Mouse (Mus musculus): Measurements from ENCODE around the gene Klf15. TPM values are rescaled to one million over a fixed set of nuclear protein-coding genes. Genes with fewer than 3 reads are reported as not detected.
A peak's percentile ranks its signal among the peaks of the same experiment; 100 is the strongest.

Gene Klf15
- polyA plus RNA-seq, 1 experiment: 26.1 TPM

DNA sequence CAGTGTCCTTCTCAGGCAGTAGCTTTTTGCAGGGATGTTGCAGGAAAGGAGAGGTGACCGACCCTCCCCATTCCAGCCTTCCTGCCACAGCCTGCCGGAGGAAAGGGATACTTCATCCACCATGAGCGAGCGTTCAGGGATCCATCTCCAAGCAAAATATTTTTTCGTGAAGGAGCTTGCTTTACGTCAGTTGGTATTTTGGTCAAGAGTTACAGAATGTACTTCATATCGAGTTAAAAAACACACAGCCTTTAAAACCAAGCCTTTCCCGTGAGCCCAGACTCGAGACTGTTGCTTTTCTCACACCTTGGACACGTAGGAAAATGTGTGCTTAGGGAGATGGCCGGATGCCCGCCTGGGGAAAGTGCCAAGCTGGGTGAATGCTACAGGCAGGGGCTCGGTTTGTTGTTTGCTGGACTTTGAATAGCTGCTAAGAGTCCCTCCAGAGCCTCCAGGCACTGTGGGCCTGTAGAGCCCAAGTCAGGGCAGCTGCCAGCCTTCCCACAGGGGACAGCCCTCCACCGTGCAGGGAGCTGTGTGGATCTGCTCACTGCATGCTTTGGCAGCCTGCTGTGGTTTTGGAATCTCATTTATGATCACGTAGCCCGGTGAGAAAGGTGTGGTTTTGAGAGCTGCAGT is 44.4 kb downstream of the Klf15 start:
- no peak for TF ChIP-seq POLR2A (IDR thresholded peaks at IDR 0.05; ENCODE audit: borderline replicate concordance, insufficient read depth, low read length)
- no peak for TF ChIP-seq CTCF (IDR thresholded peaks at IDR 0.05; ENCODE audit: borderline replicate concordance, insufficient read depth, low read depth, low read length)

DNA sequence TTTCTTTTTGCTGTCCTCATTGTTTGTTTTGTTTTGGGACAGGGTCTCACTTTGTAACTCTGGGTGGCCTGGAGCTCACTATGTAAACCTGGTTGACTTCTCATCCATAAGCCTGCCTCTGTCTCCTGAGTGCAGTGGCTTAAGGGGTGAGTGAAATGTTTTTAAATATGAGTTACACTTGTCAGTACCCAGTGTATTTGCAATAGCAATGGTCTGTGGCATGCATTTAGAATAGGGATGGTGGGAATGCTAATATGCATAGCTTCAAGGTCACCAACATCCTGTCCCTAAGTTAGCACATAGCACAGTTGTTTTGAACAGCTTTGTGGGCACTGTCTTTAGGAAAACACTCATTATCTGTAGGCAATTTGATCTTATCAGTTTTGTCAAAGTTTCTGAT is 45.1 kb downstream of the Klf15 start:
- Histone ChIP-seq H3K4me1 (ENCODE audit: control insufficient read depth, insufficient read depth, low read length) (peaks cover 15% of the 10 kb centered on the region), H3K4me3 (replicated peaks; ENCODE audit: insufficient read depth, low read depth, low read length) (no peak overlapping the region), H3K27ac (ENCODE audit: insufficient read depth, low read length) (no peak overlapping the region), H3K27me3 (ENCODE audit: control insufficient read depth, insufficient read depth, low read length) (no peaks in the 10 kb centered on the region)
- DNase-seq: no peak
- TF ChIP-seq POLR2A (IDR thresholded peaks at IDR 0.05; ENCODE audit: borderline replicate concordance, insufficient read depth, low read length): no peak
- TF ChIP-seq CTCF (IDR thresholded peaks at IDR 0.05; ENCODE audit: borderline replicate concordance, insufficient read depth, low read depth, low read length): no peak

More for the DNA sequence above, 44.4 kb downstream of the Klf15 start:
- H3K4me1 ChIP-seq (ENCODE audit: control insufficient read depth, insufficient read depth, low read length): peaks cover 15% of the 10 kb centered on the region
- no peak overlapping the region for H3K4me3 ChIP-seq (replicated peaks; ENCODE audit: insufficient read depth, low read depth, low read length)
- no peak overlapping the region for H3K27ac ChIP-seq (ENCODE audit: insufficient read depth, low read length)
- H3K27me3 ChIP-seq (ENCODE audit: control insufficient read depth, insufficient read depth, low read length): no peaks in the 10 kb centered on the region
- DNase-seq: peak; percentile 91 to 92
- WGBS: 20% methylated on average over 16 of the region's 16 CpGs

DNA sequence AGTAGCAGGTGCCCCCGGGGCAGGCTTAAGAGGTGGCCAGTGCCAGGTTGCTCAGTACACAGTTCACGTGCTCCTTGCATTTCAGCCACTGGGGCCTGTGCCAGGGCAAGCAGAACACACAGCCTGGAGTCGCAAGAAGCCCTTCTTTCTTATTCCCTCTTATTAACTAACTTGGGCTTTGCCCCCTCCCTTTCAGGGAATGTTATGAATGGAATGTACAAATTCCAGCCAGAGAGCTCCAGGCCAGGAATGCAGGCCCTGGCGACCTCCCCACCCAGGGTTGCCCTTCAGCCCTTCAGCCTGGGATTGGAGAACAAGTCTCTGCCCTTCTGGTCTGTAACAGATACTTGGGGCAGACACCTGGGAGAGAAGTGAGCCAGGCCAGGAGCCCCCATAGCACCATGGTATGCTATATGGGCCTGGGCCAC is 45.8 kb downstream of the Klf15 start:
- no peak overlapping the region for H3K27ac ChIP-seq (ENCODE audit: insufficient read depth, low read length)
- TF ChIP-seq POLR2A (IDR thresholded peaks at IDR 0.05; ENCODE audit: borderline replicate concordance, insufficient read depth, low read length) (no peak), CTCF (IDR thresholded peaks at IDR 0.05; ENCODE audit: borderline replicate concordance, insufficient read depth, low read depth, low read length) (no peak)
- peak; percentile 39 to 49 for DNase-seq
- peaks cover 15% of the 10 kb centered on the region for H3K4me1 ChIP-seq (ENCODE audit: control insufficient read depth, insufficient read depth, low read length)
- H3K4me3 ChIP-seq (replicated peaks; ENCODE audit: insufficient read depth, low read depth, low read length): no peak overlapping the region
- 55% methylated on average over 4 of the region's 4 CpGs for WGBS
- H3K27me3 ChIP-seq (ENCODE audit: control insufficient read depth, insufficient read depth, low read length): no peaks in the 10 kb centered on the region

DNA sequence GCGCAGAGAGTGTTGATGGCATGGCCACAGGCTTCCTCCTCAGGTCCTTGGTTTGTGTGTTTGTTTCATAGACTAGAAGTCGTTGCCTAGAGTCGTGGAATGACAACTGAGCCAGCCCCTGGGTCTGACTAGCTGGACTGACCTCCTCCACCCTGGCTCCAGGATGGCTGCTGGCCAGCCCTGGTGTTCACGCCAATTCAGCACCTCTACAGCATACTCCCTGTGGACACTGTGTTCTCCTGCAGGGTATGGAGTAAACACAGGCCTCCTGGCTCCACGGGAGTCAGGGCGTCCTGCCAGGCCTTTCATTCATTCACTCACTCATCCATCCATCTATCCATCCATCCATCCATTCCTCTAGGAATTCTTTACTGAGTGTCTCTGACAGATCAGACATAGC is 46.7 kb downstream of the Klf15 start:
- H3K4me1 ChIP-seq (ENCODE audit: control insufficient read depth, insufficient read depth, low read length): peaks cover 15% of the 10 kb centered on the region
- no peak overlapping the region for H3K4me3 ChIP-seq (replicated peaks; ENCODE audit: insufficient read depth, low read depth, low read length)
- H3K27me3 ChIP-seq (ENCODE audit: control insufficient read depth, insufficient read depth, low read length): no peaks in the 10 kb centered on the region
- 41% methylated on average over 6 of the region's 6 CpGs for WGBS
- peak; percentile 49 to 60 for DNase-seq
- TF ChIP-seq CTCF (IDR thresholded peaks at IDR 0.05; ENCODE audit: borderline replicate concordance, insufficient read depth, low read depth, low read length): no peak
- no peak for TF ChIP-seq POLR2A (IDR thresholded peaks at IDR 0.05; ENCODE audit: borderline replicate concordance, insufficient read depth, low read length)
- H3K27ac ChIP-seq (ENCODE audit: insufficient read depth, low read length): no peak overlapping the region

DNA sequence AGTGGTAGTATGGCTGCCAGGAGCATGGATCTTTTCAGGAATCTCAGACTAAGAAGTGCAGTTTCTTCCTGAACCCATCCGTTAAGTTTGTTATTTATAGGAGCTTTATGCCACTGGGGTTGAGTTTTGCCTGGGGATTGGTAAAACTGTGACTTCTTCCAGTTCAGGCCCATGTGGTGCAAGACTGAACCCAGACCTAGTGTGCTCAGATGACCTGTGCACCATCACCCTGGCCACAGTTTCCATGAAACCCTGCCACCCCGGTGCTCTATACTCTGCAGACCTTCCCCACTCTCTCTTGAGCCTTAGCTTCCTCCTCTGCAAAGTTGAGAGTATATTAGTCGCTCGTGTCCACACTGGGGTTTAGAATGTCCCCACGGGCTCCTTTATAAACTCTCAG is 50.0 kb downstream of the Klf15 start:
- DNase-seq: no peak
- Histone ChIP-seq H3K27ac (ENCODE audit: insufficient read depth, low read length) (no peak overlapping the region), H3K4me3 (replicated peaks; ENCODE audit: insufficient read depth, low read depth, low read length) (no peak overlapping the region), H3K27me3 (ENCODE audit: control insufficient read depth, insufficient read depth, low read length) (no peaks in the 10 kb centered on the region), H3K4me1 (ENCODE audit: control insufficient read depth, insufficient read depth, low read length) (peaks cover 10% of the 10 kb centered on the region)
- TF ChIP-seq POLR2A (IDR thresholded peaks at IDR 0.05; ENCODE audit: borderline replicate concordance, insufficient read depth, low read length): no peak
- no peak for TF ChIP-seq CTCF (IDR thresholded peaks at IDR 0.05; ENCODE audit: borderline replicate concordance, insufficient read depth, low read depth, low read length)
- 98% methylated on average over 5 of the region's 5 CpGs for WGBS

DNA sequence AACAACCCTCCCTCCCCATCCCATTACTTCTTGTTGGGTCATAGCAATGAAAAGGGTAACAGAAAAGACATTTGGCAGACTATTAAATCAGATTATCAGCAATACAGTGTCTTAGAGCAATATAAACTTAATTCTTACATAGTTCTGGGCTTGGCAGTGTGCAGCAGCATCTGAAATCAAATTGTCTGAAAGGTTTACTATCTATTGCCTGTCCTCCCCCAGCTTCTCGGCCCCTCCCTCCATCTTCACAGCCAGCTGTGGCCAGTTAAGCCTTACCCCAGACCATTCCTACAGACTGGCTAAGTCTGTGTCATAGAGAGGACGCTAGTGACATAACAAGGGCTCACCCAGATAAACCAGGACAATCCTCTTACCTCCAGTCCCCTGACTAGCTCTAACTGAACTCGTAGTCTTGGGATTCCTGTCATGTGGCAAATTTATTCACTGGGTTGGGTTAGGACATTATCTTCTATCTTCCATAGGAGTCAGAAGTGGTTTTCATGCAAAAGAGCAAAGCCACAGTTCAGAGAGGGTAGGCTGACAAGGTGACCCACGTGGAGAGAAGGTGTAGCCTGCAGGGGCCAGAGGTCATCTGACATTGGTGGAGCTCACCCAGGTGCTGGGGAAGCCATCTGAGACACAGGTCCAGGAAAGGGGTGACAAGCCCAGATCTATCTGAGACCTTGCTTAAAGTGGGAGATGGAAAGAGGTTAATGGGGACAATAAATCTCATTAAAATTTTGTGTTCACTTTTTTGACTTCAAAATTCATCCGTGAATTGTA is 50.9 kb downstream of the Klf15 start:
- no peak for DNase-seq
- TF ChIP-seq CTCF (IDR thresholded peaks at IDR 0.05; ENCODE audit: borderline replicate concordance, insufficient read depth, low read depth, low read length) (no peak), POLR2A (IDR thresholded peaks at IDR 0.05; ENCODE audit: borderline replicate concordance, insufficient read depth, low read length) (no peak)
- Histone ChIP-seq H3K4me1 (ENCODE audit: control insufficient read depth, insufficient read depth, low read length) (peaks cover 10% of the 10 kb centered on the region), H3K27ac (ENCODE audit: insufficient read depth, low read length) (no peak overlapping the region), H3K27me3 (ENCODE audit: control insufficient read depth, insufficient read depth, low read length) (no peaks in the 10 kb centered on the region), H3K4me3 (replicated peaks; ENCODE audit: insufficient read depth, low read depth, low read length) (no peak overlapping the region)
- WGBS: 89% methylated on average over 5 of the region's 5 CpGs

DNA sequence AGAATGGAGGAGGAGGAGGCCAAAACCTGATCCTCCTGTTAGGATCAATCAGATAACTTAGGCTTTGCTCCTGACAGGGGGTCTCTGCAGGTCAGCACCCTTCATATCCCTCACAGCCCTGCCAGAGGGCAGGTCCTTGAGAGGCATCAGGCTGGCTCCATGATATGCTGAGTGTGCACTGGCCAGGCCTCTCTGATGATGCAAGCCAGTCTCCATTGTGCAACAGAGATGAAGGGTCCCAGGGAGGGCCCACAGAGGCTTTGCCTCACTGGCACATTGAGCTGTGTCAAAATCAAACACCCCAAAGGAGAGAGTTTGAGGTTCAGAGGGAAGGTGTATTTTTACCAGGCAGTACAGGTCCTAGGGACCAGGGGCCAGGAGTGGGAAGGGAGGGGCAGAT is 52.0 kb downstream of the Klf15 start:
- H3K27me3 ChIP-seq (ENCODE audit: control insufficient read depth, insufficient read depth, low read length): no peaks in the 10 kb centered on the region
- DNase-seq: no peak
- H3K4me3 ChIP-seq (replicated peaks; ENCODE audit: insufficient read depth, low read depth, low read length): no peak overlapping the region
- no peak overlapping the region for H3K27ac ChIP-seq (ENCODE audit: insufficient read depth, low read length)
- TF ChIP-seq CTCF (IDR thresholded peaks at IDR 0.05; ENCODE audit: borderline replicate concordance, insufficient read depth, low read depth, low read length): no peak
- no peak for TF ChIP-seq POLR2A (IDR thresholded peaks at IDR 0.05; ENCODE audit: borderline replicate concordance, insufficient read depth, low read length)
- H3K4me1 ChIP-seq (ENCODE audit: control insufficient read depth, insufficient read depth, low read length): peaks cover 3% of the 10 kb centered on the region

DNA sequence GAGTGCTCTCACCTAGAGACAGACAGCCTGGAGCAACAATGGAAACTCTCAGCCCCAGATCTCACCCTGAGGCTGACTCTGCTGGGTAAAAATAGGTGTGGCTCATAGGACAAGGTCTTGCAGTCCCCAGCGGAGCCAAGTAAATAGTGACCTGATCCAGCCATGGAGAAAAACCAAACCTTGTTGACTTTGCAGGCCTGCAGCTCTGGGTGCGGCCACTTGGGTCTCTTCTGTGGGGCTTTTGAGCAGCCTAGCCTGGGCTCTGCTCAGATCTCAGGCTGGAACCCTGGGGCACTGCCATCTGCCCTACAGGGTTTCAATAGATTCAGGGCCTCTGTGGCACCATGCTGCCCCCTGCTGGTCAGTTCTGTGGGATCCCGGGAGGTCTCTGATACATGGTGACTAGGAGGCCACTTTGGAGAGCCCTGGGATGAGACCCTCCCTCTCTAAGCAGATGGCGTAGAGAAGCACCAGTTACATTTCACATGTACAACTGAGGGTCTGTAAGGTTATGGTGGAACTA is 52.6 kb downstream of the Klf15 start:
- 32% methylated on average over 4 of the region's 4 CpGs for WGBS
- TF ChIP-seq CTCF (IDR thresholded peaks at IDR 0.05; ENCODE audit: borderline replicate concordance, insufficient read depth, low read depth, low read length) (peak; percentile 90), POLR2A (IDR thresholded peaks at IDR 0.05; ENCODE audit: borderline replicate concordance, insufficient read depth, low read length) (no peak)
- H3K27me3 ChIP-seq (ENCODE audit: control insufficient read depth, insufficient read depth, low read length): no peaks in the 10 kb centered on the region
- H3K4me1 ChIP-seq (ENCODE audit: control insufficient read depth, insufficient read depth, low read length): peaks cover 3% of the 10 kb centered on the region
- DNase-seq: peak; percentile 91 to 95
- no peak overlapping the region for H3K27ac ChIP-seq (ENCODE audit: insufficient read depth, low read length)
- H3K4me3 ChIP-seq (replicated peaks; ENCODE audit: insufficient read depth, low read depth, low read length): no peak overlapping the region

Data from cerebellum, adult 2 months (tissue).